Mouse (Mus musculus) forebrain, postnatal 0 days (tissue): ENCODE results near the gene Col6a6. TPM values are rescaled to one million over a fixed set of nuclear protein-coding genes. Genes with fewer than 3 reads are reported as not detected.

ENCODE experiments used
- ATAC-seq: fragments of 200-750 bp; cut with Nextera tagmentation; 2 replicates; pipeline ENCODE4 v1.8.0; 2017; ENCODE audit warnings: mild to moderate bottlenecking, moderate library complexity
- DNase-seq: peaks from one replicate; pipeline ENCODE4 v3.0.0-alpha.2; 2015
- H3K27ac ChIP-seq: fragments of 300-500 bp; sonication (generic); 2 replicates; pipeline ENCODE4 v1.5.1; 2014; ENCODE audit warnings: low read depth, mild to moderate bottlenecking, antibody characterized with exemption, low read length, moderate library complexity, mixed read lengths
- H3K27me3 ChIP-seq: fragments of 300-500 bp; sonication (generic); 2 replicates; pipeline ENCODE4 v1.6.1; 2014; ENCODE audit warnings: mild to moderate bottlenecking, low read length, mixed read lengths; ENCODE audit not compliant: insufficient read depth
- H3K36me3 ChIP-seq: fragments of 300-500 bp; sonication (generic); 2 replicates; pipeline ENCODE4 v1.6.1; 2014; ENCODE audit warnings: mild to moderate bottlenecking, moderate library complexity; ENCODE audit not compliant: insufficient read depth
- H3K4me1 ChIP-seq: fragments of 300-500 bp; sonication (generic); 2 replicates; pipeline ENCODE4 v1.6.1; 2014; ENCODE audit warnings: antibody characterized with exemption; ENCODE audit not compliant: insufficient read depth
- H3K4me2 ChIP-seq: fragments of 300-500 bp; sonication (generic); 2 replicates; pipeline ENCODE4 v1.6.1; 2014; ENCODE audit warnings: low read depth, mild to moderate bottlenecking, moderate library complexity
- H3K4me3 ChIP-seq: fragments of 300-500 bp; sonication (generic); 2 replicates; pipeline ENCODE4 v1.5.1; 2014; ENCODE audit warnings: low read depth, low read length, mixed read lengths
- H3K9ac ChIP-seq: fragments of 300-500 bp; sonication (generic); 2 replicates; pipeline ENCODE4 v1.6.1; 2014; ENCODE audit warnings: mild to moderate bottlenecking
- H3K9me3 ChIP-seq: fragments of 300-500 bp; sonication (generic); 2 replicates; pipeline ENCODE4 v1.6.1; 2016; ENCODE audit warnings: low read length
- CTCF ChIP-seq: sonication (generic); IDR thresholded peaks from 2 replicates; pipeline ENCODE4 v1.5.1; 2016; ENCODE audit warnings: antibody characterized with exemption, control low read depth, low read depth
- WGBS: fragments of 180-500 bp; shearing (Covaris S2); extraction: QIAGEN DNeasy Blood & Tissue Kit; methylation state at CpG from one replicate; pipeline ENCODE4 v1.1.7; 2014; 5-methylcytosine and 5-hydroxymethylcytosine counted together
- polyA plus RNA-seq: library from polyadenylated mRNA; unstranded; fragments of >200 nt; fragmentation: Nextera tagmentation; extraction: Ambion mirVana; gene quantifications from 2 replicates; pipeline ENCODE4 v1.2.1, GENCODE M21; 2015
- total RNA-seq: library from RNA; depleted of rRNA; stranded (reverse); fragments of >200 nt; gene quantifications from 2 replicates; pipeline ENCODE4 v1.2.3, GENCODE M21; 2014; rRNA removed

Col6a6 gene
- total RNA-seq (0.23 and 0.33 TPM in 2 replicates), polyA plus RNA-seq (0.03 and 0.11 TPM in 2 replicates)

- H3K4me1 ChIP-seq = no peaks in the 10 kb centered on the region
- ATAC-seq = no peak
- no peaks in the 10 kb centered on the region; the same call in 1 of the 2 replicates for H3K27me3 ChIP-seq
- no peak for DNase-seq
- no peak within 1 kb of the TSS for H3K4me2 ChIP-seq
- H3K36me3 ChIP-seq = no peaks in the 10 kb centered on the region
- H3K4me3 ChIP-seq = no peak within 1 kb of the TSS
- 18% methylated on average over 19 of the region's 20 CpGs for WGBS
- H3K27ac ChIP-seq = no peak within 1 kb of the TSS
- H3K9ac ChIP-seq = no peak within 1 kb of the TSS
- no peak for TF ChIP-seq CTCF
- H3K9me3 ChIP-seq = no peaks in the 10 kb centered on the region
Measured at GRCm38 (mm10) chr9:105827791-105828385, at the start of gene Col6a6. Gene Col6a6, minus strand, starts transcription at chr9:105828160.

- DNase-seq (no peak), ATAC-seq (no peak)
- Histone ChIP-seq H3K36me3 (no peaks in the 10 kb centered on the region), H3K9me3 (no peaks in the 10 kb centered on the region), H3K4me3 (no peak overlapping the region), H3K4me1 (no peaks in the 10 kb centered on the region), H3K27ac (no peak overlapping the region), H3K9ac (no peak overlapping the region), H3K27me3 (no peaks in the 10 kb centered on the region), H3K4me2 (no peak overlapping the region)
- 92% methylated on average over 4 of the region's 4 CpGs for WGBS
- no peak for TF ChIP-seq CTCF
Measured at GRCm38 (mm10) chr9:105876124-105876523, 48.2 kb upstream of the Col6a6 start.

GRCm38 (mm10) chr9:105871643-105872042, 43.7 kb upstream of the Col6a6 start:
- Histone ChIP-seq H3K27ac (no peak overlapping the region), H3K4me3 (no peak overlapping the region), H3K27me3 (no peaks in the 10 kb centered on the region), H3K9me3 (no peaks in the 10 kb centered on the region), H3K36me3 (no peaks in the 10 kb centered on the region), H3K9ac (no peak overlapping the region), H3K4me2 (no peak overlapping the region), H3K4me1 (no peaks in the 10 kb centered on the region)
- no peak for TF ChIP-seq CTCF
- 67% methylated on average over 14 of the region's 14 CpGs for WGBS
- ATAC-seq = no peak
- no peak for DNase-seq

- DNase-seq (peak; percentile 88), ATAC-seq (peak; percentile 71)
- no peaks in the 10 kb centered on the region for H3K9me3 ChIP-seq
- H3K4me3 ChIP-seq = no peak overlapping the region
- H3K27me3 ChIP-seq = no peaks in the 10 kb centered on the region; the same call in 1 of the 2 replicates
- no peak overlapping the region for H3K9ac ChIP-seq
- H3K4me1 ChIP-seq = no peaks in the 10 kb centered on the region
- WGBS = 20% methylated on average over 6 of the region's 6 CpGs
- H3K27ac ChIP-seq = no peak overlapping the region
- H3K36me3 ChIP-seq = no peaks in the 10 kb centered on the region
- peak; percentile 96 for TF ChIP-seq CTCF
- no peak overlapping the region for H3K4me2 ChIP-seq
Measured at GRCm38 (mm10) chr9:105857773-105858172, 29.8 kb upstream of the Col6a6 start.

- no peak overlapping the region for H3K4me2 ChIP-seq
- H3K4me3 ChIP-seq = no peak overlapping the region
- TF ChIP-seq CTCF = no peak
- 81% methylated on average over 1 of the region's 1 CpGs for WGBS
- no peak overlapping the region for H3K9ac ChIP-seq
- H3K36me3 ChIP-seq = no peaks in the 10 kb centered on the region
- H3K27me3 ChIP-seq = no peaks in the 10 kb centered on the region
- DNase-seq = no peak
- no peak overlapping the region for H3K27ac ChIP-seq
- no peak for ATAC-seq
- no peaks in the 10 kb centered on the region for H3K4me1 ChIP-seq
- H3K9me3 ChIP-seq = no peaks in the 10 kb centered on the region
Measured at GRCm38 (mm10) chr9:105852778-105853065, 24.8 kb upstream of the Col6a6 start.

- no peaks in the 10 kb centered on the region for H3K9me3 ChIP-seq
- no peaks in the 10 kb centered on the region for H3K4me1 ChIP-seq
- peak; percentile 36 for ATAC-seq
- TF ChIP-seq CTCF = no peak
- no peak overlapping the region for H3K4me3 ChIP-seq
- no peak overlapping the region for H3K9ac ChIP-seq
- no peaks in the 10 kb centered on the region for H3K36me3 ChIP-seq
- H3K27me3 ChIP-seq = no peaks in the 10 kb centered on the region
- 76% methylated on average over 14 of the region's 14 CpGs for WGBS
- H3K4me2 ChIP-seq = no peak overlapping the region
- no peak for DNase-seq
- H3K27ac ChIP-seq = no peak overlapping the region
Measured at GRCm38 (mm10) chr9:105852015-105852777, 24.2 kb upstream of the Col6a6 start.

- no peak for ATAC-seq
- WGBS = 82% methylated on average over 3 of the region's 3 CpGs
Measured at GRCm38 (mm10) chr9:105851011-105851410, 23.1 kb upstream of the Col6a6 start.

More at GRCm38 (mm10) chr9:105851011-105851410, 23.1 kb upstream of the Col6a6 start:
- no peak for TF ChIP-seq CTCF
- no peak for DNase-seq
- H3K4me1 ChIP-seq = no peaks in the 10 kb centered on the region
- H3K9me3 ChIP-seq = no peaks in the 10 kb centered on the region
- H3K4me2 ChIP-seq = no peak overlapping the region
- no peak overlapping the region for H3K9ac ChIP-seq
- no peaks in the 10 kb centered on the region for H3K27me3 ChIP-seq
- no peaks in the 10 kb centered on the region for H3K36me3 ChIP-seq
- no peak overlapping the region for H3K27ac ChIP-seq
- H3K4me3 ChIP-seq = no peak overlapping the region
